Mouse (Mus musculus) embryonic facial prominence, embryonic 12.5 days (tissue): ENCODE measurements at regions not wholly inside any gene's neighbourhood (a gene's known extent, or its start where the extent isn't known, plus 50 kb on each side); places are given as distances from the start of the nearest gene placed in this dataset.
A peak's percentile ranks its signal among the peaks of the same experiment; 100 is the strongest.
"Not testable (repeated sequence)": the region's sequence is repeated elsewhere in the genome, so short reads cannot be mapped to it uniquely, and the experiment has no call there.

Source experiments
- ATAC-seq: fragments of 200-750 bp; cut with Nextera tagmentation; 2 replicates; pipeline ENCODE4 v1.8.0; 2017; ENCODE audit not compliant: insufficient number of reproducible peaks, insufficient read depth, low FRiP score, low TSS enrichment
- H3K27ac ChIP-seq: fragments of 300-500 bp; sonication (generic); 2 replicates; pipeline ENCODE4 v1.5.1; 2016; ENCODE audit warnings: mild to moderate bottlenecking
- H3K27me3 ChIP-seq: fragments of 300-500 bp; sonication (generic); 2 replicates; pipeline ENCODE4 v1.6.1; 2016; ENCODE audit warnings: mild to moderate bottlenecking, moderate library complexity
- H3K36me3 ChIP-seq: fragments of 300-500 bp; sonication (generic); 2 replicates; pipeline ENCODE4 v1.6.1; 2016; ENCODE audit warnings: mild to moderate bottlenecking
- H3K4me1 ChIP-seq: fragments of 300-500 bp; sonication (generic); 2 replicates; pipeline ENCODE4 v1.6.1; 2016
- H3K4me2 ChIP-seq: fragments of 300-500 bp; sonication (generic); replicated peaks from 2 replicates; pipeline ENCODE4 v1.6.1; 2016; ENCODE audit warnings: mild to moderate bottlenecking, moderate library complexity
- H3K4me3 ChIP-seq: fragments of 300-500 bp; sonication (generic); 2 replicates; pipeline ENCODE4 v1.5.1; 2016; ENCODE audit warnings: mild to moderate bottlenecking
- H3K9ac ChIP-seq: fragments of 300-500 bp; sonication (generic); 2 replicates; pipeline ENCODE4 v1.6.1; 2016; ENCODE audit warnings: mild to moderate bottlenecking, moderate library complexity
- H3K9me3 ChIP-seq: fragments of 300-500 bp; sonication (generic); 2 replicates; pipeline ENCODE4 v1.6.1; 2016; ENCODE audit warnings: mild to moderate bottlenecking, moderate library complexity
- WGBS: fragments of 180-500 bp; shearing (Covaris S2); methylation state at CpG from one replicate; pipeline ENCODE4 v1.1.7; 2016; 5-methylcytosine and 5-hydroxymethylcytosine counted together

DNA sequence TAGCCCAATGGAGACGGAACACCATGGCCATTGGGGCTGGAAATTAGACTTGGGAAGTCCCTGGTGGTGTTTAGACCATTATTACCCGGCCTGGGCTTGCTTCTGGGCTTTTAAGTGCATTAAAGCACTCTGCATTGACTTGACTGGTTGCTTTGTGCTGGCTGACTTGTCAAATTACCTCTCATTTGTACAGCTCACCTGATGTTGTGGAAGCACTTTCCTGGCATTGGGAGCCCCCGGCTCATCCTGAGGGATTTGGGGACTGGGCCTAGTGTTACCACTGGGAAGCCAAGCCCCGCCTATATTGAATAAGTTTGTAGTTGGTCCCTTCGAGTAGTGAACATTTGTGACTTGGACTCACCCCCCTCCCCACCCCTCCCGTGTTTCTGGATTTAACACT lies 75.5 kb upstream of the Sh3gl3 start:
- no peak for ATAC-seq
- Histone ChIP-seq H3K4me3 (no peak overlapping the region), H3K27me3 (no peaks in the 10 kb centered on the region), H3K9ac (no peak overlapping the region), H3K4me1 (no peaks in the 10 kb centered on the region), H3K27ac (no peak overlapping the region), H3K36me3 (no peaks in the 10 kb centered on the region), H3K9me3 (no peaks in the 10 kb centered on the region), H3K4me2 (no peak overlapping the region)
- WGBS = 76% methylated on average over 6 of the region's 6 CpGs

GRCm38 (mm10) chr7:82101314-82101713 lies 72.3 kb upstream of the Sh3gl3 start:
- no peak overlapping the region for H3K4me3 ChIP-seq
- no peaks in the 10 kb centered on the region for H3K9me3 ChIP-seq
- no peak for ATAC-seq
- H3K36me3 ChIP-seq = no peaks in the 10 kb centered on the region
- no peak overlapping the region for H3K4me2 ChIP-seq
- H3K4me1 ChIP-seq = no peaks in the 10 kb centered on the region
- 91% methylated on average over 2 of the region's 2 CpGs for WGBS
- H3K27me3 ChIP-seq = no peaks in the 10 kb centered on the region; the same call in 1 of the 2 replicates
- no peak overlapping the region for H3K27ac ChIP-seq
- H3K9ac ChIP-seq = no peak overlapping the region

GRCm38 (mm10) chr7:82105631-82106030 lies 68.0 kb upstream of the Sh3gl3 start:
- ATAC-seq = no peak
- Histone ChIP-seq H3K27ac (no peak overlapping the region), H3K4me2 (no peak overlapping the region), H3K4me3 (no peak overlapping the region), H3K9me3 (no peaks in the 10 kb centered on the region), H3K36me3 (no peaks in the 10 kb centered on the region), H3K4me1 (peaks cover 11% of the 10 kb centered on the region), H3K27me3 (no peaks in the 10 kb centered on the region; the same call in 1 of the 2 replicates), H3K9ac (no peak overlapping the region)
- WGBS = 86% methylated on average over 5 of the region's 5 CpGs

DNA sequence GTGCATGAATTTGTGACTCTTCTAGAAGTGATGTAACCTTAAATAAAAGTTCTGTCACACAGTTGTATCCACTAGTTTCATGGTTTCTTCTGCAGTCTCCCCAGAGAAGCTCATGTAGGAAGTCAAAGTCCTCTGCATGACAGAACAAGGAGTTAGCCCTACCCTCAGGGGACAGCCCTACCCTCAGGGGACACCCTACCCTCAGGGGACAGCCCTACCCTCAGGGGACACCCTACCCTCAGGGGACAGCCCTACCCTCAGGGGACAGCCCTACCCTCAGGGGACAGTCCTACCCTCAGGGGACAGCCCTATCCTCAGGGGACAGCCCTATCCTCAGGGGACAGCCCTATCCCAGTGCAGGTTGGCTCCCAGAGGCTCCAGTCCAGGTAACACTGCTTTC lies 64.5 kb upstream of the Sh3gl3 start:
- H3K9me3 ChIP-seq, H3K27me3 ChIP-seq, ATAC-seq, H3K4me3 ChIP-seq, H3K4me2 ChIP-seq, H3K36me3 ChIP-seq, H3K9ac ChIP-seq: not testable (repeated sequence)
- peaks cover 19% of the 10 kb centered on the region for H3K4me1 ChIP-seq
- peak overlapping the region; percentile 71 for H3K27ac ChIP-seq

DNA sequence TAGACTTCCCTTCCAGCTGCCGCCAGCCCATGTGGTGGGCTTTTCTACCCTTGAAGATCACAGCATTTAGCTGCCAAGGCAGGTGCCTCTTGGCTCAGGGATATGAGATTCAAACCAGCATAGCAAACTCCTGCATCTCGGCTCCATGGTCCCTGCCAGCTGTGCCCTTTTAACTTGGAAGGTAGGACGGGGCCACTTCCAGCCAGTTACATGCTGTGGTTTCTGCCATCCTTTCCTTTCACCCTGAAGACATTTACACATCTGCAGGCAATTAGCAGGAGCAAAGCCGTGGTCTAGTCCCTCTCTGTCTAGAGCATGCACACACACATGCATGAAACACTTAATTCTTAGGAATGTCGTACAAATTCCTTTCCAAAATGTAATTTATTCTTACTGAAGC lies 64.1 kb upstream of the Sh3gl3 start:
- H3K4me3 ChIP-seq = no peak overlapping the region
- peak; percentile 87; the same call in 1 of the 2 replicates for ATAC-seq
- WGBS = 17% methylated on average over 5 of the region's 5 CpGs
- no peaks in the 10 kb centered on the region for H3K9me3 ChIP-seq
- H3K4me2 ChIP-seq = no peak overlapping the region
- H3K9ac ChIP-seq = no peak overlapping the region
- H3K27me3 ChIP-seq = no peaks in the 10 kb centered on the region; the same call in 1 of the 2 replicates
- H3K36me3 ChIP-seq = no peaks in the 10 kb centered on the region
- H3K4me1 ChIP-seq = peaks cover 20% of the 10 kb centered on the region
- H3K27ac ChIP-seq = peak overlapping the region; percentile 71

DNA sequence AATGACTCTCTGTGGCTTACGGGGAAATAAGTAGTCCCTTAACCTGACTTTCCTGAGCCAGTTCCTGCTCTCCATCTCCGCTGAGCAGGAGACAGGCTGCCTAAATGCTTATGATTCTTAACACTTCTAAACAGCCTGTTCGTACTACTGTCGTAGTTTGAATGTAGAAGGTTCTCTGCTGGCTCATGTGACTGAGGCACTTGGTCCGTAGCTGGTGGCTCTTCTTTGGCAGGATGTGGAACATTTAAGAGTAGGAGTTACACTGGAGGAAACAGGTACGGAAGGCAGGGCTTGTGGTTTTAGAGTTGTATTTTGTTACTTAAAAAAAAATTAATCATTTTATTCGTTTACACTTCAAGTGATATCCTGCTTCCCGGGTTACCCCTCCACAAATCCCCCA lies 63.7 kb upstream of the Sh3gl3 start:
- no peak overlapping the region for H3K4me3 ChIP-seq
- H3K27me3 ChIP-seq = no peaks in the 10 kb centered on the region; the same call in 1 of the 2 replicates
- H3K9ac ChIP-seq = no peak overlapping the region
- peaks cover 24% of the 10 kb centered on the region for H3K4me1 ChIP-seq
- 38% methylated on average over 8 of the region's 8 CpGs for WGBS
- ATAC-seq = no peak
- H3K9me3 ChIP-seq = no peaks in the 10 kb centered on the region
- H3K27ac ChIP-seq = peak overlapping the region; percentile 63; the same call in 1 of the 2 replicates
- no peak overlapping the region for H3K4me2 ChIP-seq
- no peaks in the 10 kb centered on the region for H3K36me3 ChIP-seq

DNA sequence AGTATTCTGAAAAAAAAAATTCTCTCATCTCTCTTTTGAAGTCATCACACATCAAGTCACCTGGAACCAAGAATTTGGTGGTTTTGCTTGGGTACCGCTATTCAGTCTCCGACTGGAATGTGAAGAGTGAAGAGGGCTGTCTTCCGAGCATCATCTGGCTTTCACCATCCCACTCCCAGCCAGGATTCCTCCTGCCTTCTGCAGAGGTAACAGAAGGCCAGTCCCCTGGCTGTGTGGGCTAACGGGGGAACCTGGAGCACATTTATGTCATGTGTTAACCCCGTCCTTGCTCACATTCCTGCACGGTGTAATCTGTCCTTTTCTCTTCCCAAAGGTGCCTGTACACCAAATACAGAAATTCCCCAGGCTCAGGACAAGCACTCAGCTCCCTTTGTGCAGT lies 61.6 kb upstream of the Sh3gl3 start:
- Histone ChIP-seq H3K9me3 (no peaks in the 10 kb centered on the region), H3K4me3 (no peak overlapping the region), H3K4me2 (no peak overlapping the region), H3K36me3 (no peaks in the 10 kb centered on the region), H3K27ac (no peak overlapping the region), H3K27me3 (no peaks in the 10 kb centered on the region), H3K9ac (no peak overlapping the region), H3K4me1 (peaks cover 24% of the 10 kb centered on the region)
- 39% methylated on average over 6 of the region's 6 CpGs for WGBS
- no peak for ATAC-seq

GRCm38 (mm10) chr7:82115646-82116045 lies 58.0 kb upstream of the Sh3gl3 start:
- H3K27ac ChIP-seq = peak overlapping the region; percentile 25; the same call in 1 of the 2 replicates
- H3K9me3 ChIP-seq = no peaks in the 10 kb centered on the region
- H3K36me3 ChIP-seq = no peaks in the 10 kb centered on the region
- no peak overlapping the region for H3K9ac ChIP-seq
- H3K27me3 ChIP-seq = no peaks in the 10 kb centered on the region
- H3K4me1 ChIP-seq = peaks cover 13% of the 10 kb centered on the region; the same call in 1 of the 2 replicates
- WGBS = 85% methylated on average over 6 of the region's 6 CpGs
- H3K4me3 ChIP-seq = no peak overlapping the region
- ATAC-seq = no peak; the same call in 1 of the 2 replicates
- no peak overlapping the region for H3K4me2 ChIP-seq

DNA sequence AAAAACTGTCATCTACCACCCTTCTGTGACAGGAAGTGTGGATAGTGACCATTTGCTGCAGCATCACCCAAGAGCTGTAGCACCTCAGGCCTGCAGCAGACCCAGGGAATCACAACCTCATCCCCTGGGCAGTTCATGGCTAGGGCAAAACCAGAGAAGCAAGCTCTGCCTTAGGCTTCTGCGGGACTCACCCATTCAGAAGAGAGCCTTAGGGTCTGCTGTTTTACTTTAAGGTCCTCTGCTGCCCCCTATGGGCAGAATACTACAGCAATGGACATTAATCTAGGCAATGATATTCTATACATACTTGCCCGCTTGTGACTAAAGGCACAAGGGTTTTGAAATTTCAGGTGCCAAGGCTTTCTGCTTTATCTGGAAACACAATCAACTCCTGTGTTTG lies 54.4 kb upstream of the Sh3gl3 start:
- Histone ChIP-seq H3K9me3 (no peaks in the 10 kb centered on the region), H3K27me3 (no peaks in the 10 kb centered on the region), H3K36me3 (no peaks in the 10 kb centered on the region), H3K27ac (no peak overlapping the region), H3K4me2 (no peak overlapping the region), H3K4me1 (0 out of 2 replicates have a peak, but pooled peaks cover 5% of the 10 kb centered on the region), H3K9ac (no peak overlapping the region), H3K4me3 (no peak overlapping the region)
- peak; percentile 49; the same call in 1 of the 2 replicates for ATAC-seq
- 4% methylated on average over 2 of the region's 2 CpGs for WGBS

- Histone ChIP-seq H3K4me2 (no peak overlapping the region), H3K4me1 (0 out of 2 replicates have a peak, but pooled peaks cover under 1% of the 10 kb centered on the region), H3K9me3 (no peaks in the 10 kb centered on the region), H3K36me3 (no peaks in the 10 kb centered on the region), H3K4me3 (no peak overlapping the region), H3K9ac (no peak overlapping the region), H3K27ac (no peak overlapping the region), H3K27me3 (no peaks in the 10 kb centered on the region)
- ATAC-seq = no peak
- 52% methylated on average over 9 of the region's 9 CpGs for WGBS
Measured at GRCm38 (mm10) chr7:82119866-82120265, 53.8 kb upstream of the Sh3gl3 start.

DNA sequence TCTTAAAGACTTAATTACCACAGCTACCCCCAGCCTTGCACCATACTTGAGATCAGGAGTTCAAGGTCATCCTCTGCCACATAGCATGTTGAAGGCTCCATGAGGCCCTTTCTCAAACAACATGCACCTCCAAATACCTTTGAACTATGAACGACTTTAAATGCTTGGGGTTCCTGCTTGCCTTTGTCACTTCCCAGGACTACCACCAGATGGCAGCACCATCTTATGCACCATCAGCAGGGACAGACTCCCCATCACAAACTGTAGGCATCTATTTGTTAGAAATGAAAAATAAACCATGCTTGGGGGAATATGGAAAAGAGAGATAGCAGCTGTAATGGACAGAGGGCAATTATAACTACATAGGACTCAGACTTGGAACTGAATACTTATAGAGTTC lies 51.9 kb upstream of the Sh3gl3 start:
- Histone ChIP-seq H3K4me2 (no peak overlapping the region), H3K4me3 (no peak overlapping the region), H3K27me3 (no peaks in the 10 kb centered on the region), H3K9ac (no peak overlapping the region), H3K4me1 (no peaks in the 10 kb centered on the region), H3K9me3 (no peaks in the 10 kb centered on the region), H3K36me3 (no peaks in the 10 kb centered on the region), H3K27ac (no peak overlapping the region)
- ATAC-seq = no peak
- WGBS = 0% methylated on average over 1 of the region's 1 CpGs
